Mouse (Mus musculus): ENCODE data around the gene Cacng2. TPM values are rescaled to one million over a fixed set of nuclear protein-coding genes. Genes with fewer than 3 reads are reported as not detected.
A peak's percentile ranks its signal among the peaks of the same experiment; 100 is the strongest.

Gene Cacng2
- 12.7 and 19.7 TPM in 2 replicates for polyA plus RNA-seq (2014; fragmentation: Nextera tagmentation; extraction: Ambion mirVana)

DNA sequence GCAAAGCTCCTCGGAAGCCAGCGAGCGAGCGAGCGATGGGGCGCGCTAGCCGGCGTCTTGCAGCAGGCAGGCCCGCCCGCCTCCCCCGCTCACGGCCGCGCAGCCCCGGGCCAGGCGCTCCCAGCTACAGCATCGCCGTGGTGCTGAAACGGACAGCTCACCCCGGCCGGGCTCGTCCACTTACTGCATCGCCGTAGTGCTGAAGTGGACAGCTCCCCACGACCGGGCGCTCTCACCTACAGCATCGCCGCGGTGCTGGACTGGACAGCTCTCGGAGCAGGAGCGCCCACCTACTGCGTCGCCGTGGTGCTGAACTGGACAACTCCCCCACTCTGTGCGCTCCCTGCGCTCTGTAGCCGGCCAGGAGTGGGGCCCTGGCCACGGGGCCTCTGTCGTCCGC, at the start of gene Cacng2:
Cacng2 (minus strand) TSS at position 325 of the 400 bp plus-strand sequence.
- H3K4me3 ChIP-seq (replicated peaks; ENCODE audit: low read depth, low read length): peak within 1 kb of the TSS; percentile 62
- WGBS: under 1% methylated on average over 42 of the region's 42 CpGs
- peak within 1 kb of the TSS; percentile 91 for H3K9ac ChIP-seq (replicated peaks; ENCODE audit: low read length)
- ATAC-seq (ENCODE audit: low FRiP score, low TSS enrichment) (peak; percentile 86), DNase-seq (peak; percentile 88)
- H3K4me2 ChIP-seq (ENCODE audit: low read length): peak within 1 kb of the TSS; percentile 65
- H3K36me3 ChIP-seq (ENCODE audit: control insufficient read depth, insufficient read depth, low read length): no peaks in the 10 kb centered on the region
- no peaks in the 10 kb centered on the region; the same call in 1 of the 2 replicates for H3K27me3 ChIP-seq (ENCODE audit: control insufficient read depth, insufficient read depth, low read length)
- peak within 1 kb of the TSS; percentile 86 for H3K27ac ChIP-seq (replicated peaks; ENCODE audit: low read depth, low read length)
- no peaks in the 10 kb centered on the region for H3K9me3 ChIP-seq (ENCODE audit: control insufficient read depth, low read length)
- peaks cover 29% of the 10 kb centered on the region for H3K4me1 ChIP-seq (ENCODE audit: control insufficient read depth, insufficient read depth, low read length)

DNA sequence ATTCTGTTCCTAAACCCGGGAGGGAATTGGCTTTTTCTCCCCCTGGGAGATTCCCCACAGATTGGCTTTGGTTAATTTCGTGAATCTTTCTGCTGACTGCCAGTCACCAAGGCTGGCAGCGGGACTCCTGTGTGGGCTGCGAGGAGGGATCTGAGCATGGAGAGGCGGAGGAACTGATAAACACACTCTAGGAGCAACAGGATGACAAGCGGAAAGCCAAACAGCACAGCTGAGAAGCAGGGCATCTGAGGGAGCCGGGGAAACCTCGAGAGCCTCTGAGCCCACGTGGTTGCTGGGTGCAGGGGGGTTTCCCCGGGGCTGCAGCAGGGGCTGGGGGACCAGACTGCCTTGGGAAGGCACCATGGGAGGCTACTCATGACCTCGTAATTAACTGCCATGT, 49.7 kb upstream of the Cacng2 start:
- Histone ChIP-seq H3K4me1 (ENCODE audit: control insufficient read depth, insufficient read depth, low read length) (peaks cover 20% of the 10 kb centered on the region), H3K27me3 (ENCODE audit: control insufficient read depth, insufficient read depth, low read length) (no peaks in the 10 kb centered on the region), H3K27ac (replicated peaks; ENCODE audit: low read depth, low read length) (no peak overlapping the region), H3K4me2 (ENCODE audit: low read length) (no peak overlapping the region), H3K9ac (replicated peaks; ENCODE audit: low read length) (no peak overlapping the region), H3K36me3 (ENCODE audit: control insufficient read depth, insufficient read depth, low read length) (peaks cover 14% of the 10 kb centered on the region), H3K4me3 (replicated peaks; ENCODE audit: low read depth, low read length) (no peak overlapping the region), H3K9me3 (ENCODE audit: control insufficient read depth, low read length) (no peaks in the 10 kb centered on the region)
- DNase-seq (no peak), ATAC-seq (ENCODE audit: low FRiP score, low TSS enrichment) (no peak)
- 84% methylated on average over 11 of the region's 11 CpGs for WGBS

DNA sequence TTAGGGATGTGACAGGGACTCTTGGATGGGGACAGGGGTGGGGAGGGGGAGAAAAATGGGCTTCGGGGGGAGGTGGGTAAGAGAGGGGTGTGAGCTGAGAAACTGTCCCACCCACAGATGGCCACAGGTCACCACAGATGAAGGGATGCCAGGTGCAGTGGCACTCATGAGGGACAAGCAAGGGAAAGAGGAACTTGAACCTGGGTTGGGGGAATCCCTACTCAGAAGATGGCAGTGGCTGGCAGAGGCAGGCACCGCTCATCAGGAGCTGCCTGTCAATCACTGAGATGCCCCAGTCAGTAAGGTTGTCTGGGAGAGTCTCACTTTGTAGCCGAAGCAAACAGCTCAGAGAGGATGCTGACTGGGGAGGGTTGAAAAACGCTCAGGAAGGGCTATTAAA, 45.5 kb upstream of the Cacng2 start:
- ATAC-seq (ENCODE audit: low FRiP score, low TSS enrichment) (no peak), DNase-seq (no peak)
- no peak overlapping the region; the same call in 1 of the 2 replicates for H3K27ac ChIP-seq (replicated peaks; ENCODE audit: low read depth, low read length)
- no peak overlapping the region for H3K4me3 ChIP-seq (replicated peaks; ENCODE audit: low read depth, low read length)
- H3K4me2 ChIP-seq (ENCODE audit: low read length): no peak overlapping the region
- no peaks in the 10 kb centered on the region for H3K9me3 ChIP-seq (ENCODE audit: control insufficient read depth, low read length)
- WGBS: 86% methylated on average over 4 of the region's 4 CpGs
- H3K9ac ChIP-seq (replicated peaks; ENCODE audit: low read length): no peak overlapping the region
- peaks cover 25% of the 10 kb centered on the region for H3K36me3 ChIP-seq (ENCODE audit: control insufficient read depth, insufficient read depth, low read length)
- no peaks in the 10 kb centered on the region for H3K27me3 ChIP-seq (ENCODE audit: control insufficient read depth, insufficient read depth, low read length)
- H3K4me1 ChIP-seq (ENCODE audit: control insufficient read depth, insufficient read depth, low read length): 0 out of 2 replicates have a peak, but pooled peaks cover 3% of the 10 kb centered on the region

DNA sequence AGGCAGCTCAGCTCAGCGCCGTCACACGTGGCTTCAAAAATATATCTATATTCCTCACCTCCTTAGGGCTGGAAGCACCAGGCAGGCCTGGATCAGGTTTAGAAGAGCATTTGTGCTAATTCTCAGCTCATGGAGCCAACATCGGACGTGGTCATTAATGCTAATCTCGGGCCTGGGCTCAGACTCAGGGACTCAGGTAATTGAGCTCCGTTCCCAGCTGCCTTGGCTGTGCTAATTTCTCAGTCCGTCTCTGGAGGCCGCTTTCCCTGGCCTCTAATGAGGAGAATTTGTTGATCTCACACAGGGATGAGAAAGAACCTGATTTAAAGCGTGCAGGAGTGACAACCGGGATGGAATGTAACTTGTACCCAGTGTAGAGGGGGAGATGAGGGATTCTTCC, 44.6 kb upstream of the Cacng2 start:
- Histone ChIP-seq H3K36me3 (ENCODE audit: control insufficient read depth, insufficient read depth, low read length) (peaks cover 27% of the 10 kb centered on the region), H3K4me1 (ENCODE audit: control insufficient read depth, insufficient read depth, low read length) (0 out of 2 replicates have a peak, but pooled peaks cover 3% of the 10 kb centered on the region), H3K4me3 (replicated peaks; ENCODE audit: low read depth, low read length) (no peak overlapping the region), H3K27me3 (ENCODE audit: control insufficient read depth, insufficient read depth, low read length) (no peaks in the 10 kb centered on the region), H3K9ac (replicated peaks; ENCODE audit: low read length) (no peak overlapping the region; the same call in 1 of the 2 replicates), H3K4me2 (ENCODE audit: low read length) (no peak overlapping the region), H3K27ac (replicated peaks; ENCODE audit: low read depth, low read length) (peak overlapping the region; percentile 33), H3K9me3 (ENCODE audit: control insufficient read depth, low read length) (no peaks in the 10 kb centered on the region)
- no peak for ATAC-seq (ENCODE audit: low FRiP score, low TSS enrichment)
- 55% methylated on average over 11 of the region's 11 CpGs for WGBS
- DNase-seq: peak; percentile 58

DNA sequence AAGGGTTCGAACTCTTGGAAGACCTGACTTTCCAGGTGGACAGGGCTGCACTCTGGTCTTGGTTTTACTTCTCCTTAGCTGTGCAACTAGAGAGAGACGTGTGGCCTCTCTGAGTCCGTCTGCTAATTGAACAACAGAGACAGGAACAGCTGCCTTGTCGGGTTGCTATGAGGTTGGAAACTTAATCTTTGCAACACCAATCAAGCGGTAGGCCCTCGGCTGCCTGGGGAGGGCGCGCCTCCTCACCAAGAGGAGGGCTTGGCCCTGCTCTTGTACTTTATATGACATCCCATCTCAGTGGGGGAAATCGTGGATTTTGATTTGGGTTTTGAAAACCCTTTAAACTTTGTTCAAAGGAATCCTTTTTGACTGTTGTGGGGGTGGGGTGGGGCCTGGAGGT, 42.1 kb upstream of the Cacng2 start:
- peaks cover 31% of the 10 kb centered on the region; the same call in 1 of the 2 replicates for H3K36me3 ChIP-seq (ENCODE audit: control insufficient read depth, insufficient read depth, low read length)

DNA sequence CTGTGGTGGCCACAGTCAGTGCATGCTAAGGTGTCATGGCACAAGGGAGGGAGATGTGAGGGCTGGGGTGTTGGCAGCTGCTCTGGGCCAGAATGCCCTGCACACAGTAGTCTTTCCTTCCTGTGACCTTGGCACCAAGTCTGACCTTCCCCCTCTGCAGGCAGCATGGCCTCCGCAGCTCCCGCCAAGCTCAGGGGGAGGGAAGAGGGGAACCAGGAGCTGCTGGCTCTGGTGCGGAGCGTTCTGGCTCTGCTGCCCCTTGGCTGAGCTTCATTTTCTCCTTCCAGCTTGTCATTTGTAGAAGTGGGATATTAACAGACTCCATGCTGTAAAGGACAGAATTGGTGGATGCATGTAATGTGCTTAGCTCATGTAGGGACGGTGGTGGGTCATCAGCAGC, 38.5 kb upstream of the Cacng2 start:
- Histone ChIP-seq H3K36me3 (ENCODE audit: control insufficient read depth, insufficient read depth, low read length) (0 out of 2 replicates have a peak, but pooled peaks cover 15% of the 10 kb centered on the region), H3K9ac (replicated peaks; ENCODE audit: low read length) (no peak overlapping the region), H3K27me3 (ENCODE audit: control insufficient read depth, insufficient read depth, low read length) (no peaks in the 10 kb centered on the region), H3K4me3 (replicated peaks; ENCODE audit: low read depth, low read length) (no peak overlapping the region), H3K4me2 (ENCODE audit: low read length) (no peak overlapping the region), H3K4me1 (ENCODE audit: control insufficient read depth, insufficient read depth, low read length) (0 out of 2 replicates have a peak, but pooled peaks cover 5% of the 10 kb centered on the region), H3K9me3 (ENCODE audit: control insufficient read depth, low read length) (no peaks in the 10 kb centered on the region), H3K27ac (replicated peaks; ENCODE audit: low read depth, low read length) (no peak overlapping the region)
- ATAC-seq (ENCODE audit: low FRiP score, low TSS enrichment): no peak
- no peak for DNase-seq
- WGBS: 80% methylated on average over 5 of the region's 5 CpGs

More for the DNA sequence above, 42.1 kb upstream of the Cacng2 start:
- Histone ChIP-seq H3K9me3 (ENCODE audit: control insufficient read depth, low read length) (no peaks in the 10 kb centered on the region), H3K4me1 (ENCODE audit: control insufficient read depth, insufficient read depth, low read length) (0 out of 2 replicates have a peak, but pooled peaks cover 3% of the 10 kb centered on the region), H3K4me3 (replicated peaks; ENCODE audit: low read depth, low read length) (no peak overlapping the region), H3K4me2 (ENCODE audit: low read length) (no peak overlapping the region), H3K9ac (replicated peaks; ENCODE audit: low read length) (no peak overlapping the region), H3K27ac (replicated peaks; ENCODE audit: low read depth, low read length) (no peak overlapping the region), H3K27me3 (ENCODE audit: control insufficient read depth, insufficient read depth, low read length) (no peaks in the 10 kb centered on the region)
- ATAC-seq (ENCODE audit: low FRiP score, low TSS enrichment) (no peak), DNase-seq (no peak)
- 84% methylated on average over 9 of the region's 9 CpGs for WGBS

DNA sequence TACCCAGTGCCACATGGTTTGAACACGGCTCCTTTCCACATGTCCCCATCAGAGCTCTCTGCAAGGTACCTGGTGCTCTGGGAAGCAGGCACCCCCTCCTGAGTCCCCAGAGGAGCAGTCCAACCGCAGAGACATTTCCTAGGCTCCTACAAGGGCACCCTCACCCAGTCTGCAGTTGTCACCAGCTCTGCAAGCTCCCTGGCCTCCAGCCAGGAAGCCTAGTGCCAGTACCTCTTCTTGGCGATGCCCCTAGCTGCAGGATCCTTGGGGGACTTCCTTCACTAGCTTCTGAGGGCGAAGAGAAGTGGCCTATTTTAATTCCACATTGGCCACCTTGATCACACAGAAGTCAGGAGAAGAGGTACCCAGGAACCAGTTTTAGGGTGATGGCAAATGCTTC, 38.0 kb upstream of the Cacng2 start:
- 79% methylated on average over 4 of the region's 4 CpGs for WGBS
- Histone ChIP-seq H3K36me3 (ENCODE audit: control insufficient read depth, insufficient read depth, low read length) (0 out of 2 replicates have a peak, but pooled peaks cover 10% of the 10 kb centered on the region), H3K27ac (replicated peaks; ENCODE audit: low read depth, low read length) (no peak overlapping the region), H3K4me3 (replicated peaks; ENCODE audit: low read depth, low read length) (no peak overlapping the region), H3K27me3 (ENCODE audit: control insufficient read depth, insufficient read depth, low read length) (no peaks in the 10 kb centered on the region), H3K4me1 (ENCODE audit: control insufficient read depth, insufficient read depth, low read length) (0 out of 2 replicates have a peak, but pooled peaks cover 5% of the 10 kb centered on the region), H3K9me3 (ENCODE audit: control insufficient read depth, low read length) (no peaks in the 10 kb centered on the region), H3K9ac (replicated peaks; ENCODE audit: low read length) (no peak overlapping the region), H3K4me2 (ENCODE audit: low read length) (no peak overlapping the region)
- ATAC-seq (ENCODE audit: low FRiP score, low TSS enrichment) (no peak), DNase-seq (no peak)

DNA sequence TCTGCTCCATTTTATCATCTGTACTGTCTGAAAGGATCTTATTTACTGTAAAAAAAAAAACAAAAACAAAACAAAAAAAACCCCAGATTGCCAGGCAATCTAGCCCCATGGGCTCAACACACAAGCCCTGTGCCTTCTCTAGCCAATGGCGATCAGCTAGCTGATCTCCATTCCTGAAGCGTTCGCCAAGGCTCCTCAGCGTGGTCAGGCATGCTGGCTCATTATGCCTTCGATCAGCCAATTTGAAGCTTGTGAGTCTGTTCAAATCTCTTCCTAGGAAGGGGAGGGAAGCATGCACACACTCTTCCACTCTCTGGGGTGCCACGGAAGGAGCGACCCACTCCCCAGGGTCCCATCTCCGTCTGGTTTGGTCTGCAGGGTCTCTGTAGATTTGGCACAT, 37.5 kb upstream of the Cacng2 start:
- H3K9ac ChIP-seq (replicated peaks; ENCODE audit: low read length): no peak overlapping the region
- no peak overlapping the region for H3K4me3 ChIP-seq (replicated peaks; ENCODE audit: low read depth, low read length)
- DNase-seq: no peak
- H3K27me3 ChIP-seq (ENCODE audit: control insufficient read depth, insufficient read depth, low read length): no peaks in the 10 kb centered on the region
- H3K4me2 ChIP-seq (ENCODE audit: low read length): no peak overlapping the region
- WGBS: 70% methylated on average over 8 of the region's 8 CpGs
- no peak for ATAC-seq (ENCODE audit: low FRiP score, low TSS enrichment)
- H3K9me3 ChIP-seq (ENCODE audit: control insufficient read depth, low read length): no peaks in the 10 kb centered on the region
- H3K4me1 ChIP-seq (ENCODE audit: control insufficient read depth, insufficient read depth, low read length): 0 out of 2 replicates have a peak, but pooled peaks cover 5% of the 10 kb centered on the region
- H3K36me3 ChIP-seq (ENCODE audit: control insufficient read depth, insufficient read depth, low read length): 0 out of 2 replicates have a peak, but pooled peaks cover 10% of the 10 kb centered on the region
- H3K27ac ChIP-seq (replicated peaks; ENCODE audit: low read depth, low read length): no peak overlapping the region

DNA sequence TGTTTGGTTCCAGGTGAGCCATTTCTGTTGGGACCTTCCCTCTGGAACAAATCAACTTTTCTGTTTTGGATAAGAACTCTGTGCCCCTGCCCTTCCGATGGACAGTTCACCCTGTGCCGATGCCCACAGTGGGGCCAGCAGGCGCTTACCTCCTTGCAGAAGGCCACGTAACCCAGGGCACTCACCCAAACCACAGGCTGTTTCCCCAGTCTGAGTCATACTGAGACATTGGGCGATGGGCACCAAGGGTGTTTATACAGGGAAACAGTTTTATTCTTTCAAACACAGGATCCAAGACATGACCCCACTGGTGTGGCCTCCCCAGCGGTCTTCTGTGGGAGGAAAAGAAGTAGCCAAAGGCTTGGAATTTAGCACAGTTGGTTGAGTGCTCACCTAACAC, 35.6 kb upstream of the Cacng2 start:
- Histone ChIP-seq H3K27me3 (ENCODE audit: control insufficient read depth, insufficient read depth, low read length) (no peaks in the 10 kb centered on the region), H3K4me1 (ENCODE audit: control insufficient read depth, insufficient read depth, low read length) (0 out of 2 replicates have a peak, but pooled peaks cover 5% of the 10 kb centered on the region), H3K4me3 (replicated peaks; ENCODE audit: low read depth, low read length) (no peak overlapping the region), H3K4me2 (ENCODE audit: low read length) (no peak overlapping the region), H3K36me3 (ENCODE audit: control insufficient read depth, insufficient read depth, low read length) (0 out of 2 replicates have a peak, but pooled peaks cover 10% of the 10 kb centered on the region), H3K27ac (replicated peaks; ENCODE audit: low read depth, low read length) (no peak overlapping the region), H3K9me3 (ENCODE audit: control insufficient read depth, low read length) (no peaks in the 10 kb centered on the region), H3K9ac (replicated peaks; ENCODE audit: low read length) (no peak overlapping the region)
- DNase-seq (no peak), ATAC-seq (ENCODE audit: low FRiP score, low TSS enrichment) (no peak)
- WGBS: 89% methylated on average over 6 of the region's 6 CpGs

Measured in midbrain, embryonic 14.5 days (tissue).